Mouse (Mus musculus) CH12.LX (cell line): ENCODE measurements at regions not wholly inside any gene's neighbourhood (a gene's known extent, or its start where the extent isn't known, plus 50 kb on each side); places are given as distances from the start of the nearest gene placed in this dataset.

Experiments used
- DNase-seq: peaks from one replicate; pipeline ENCODE4 v3.0.0-alpha.2; 2013; ENCODE audit errors: extremely low read depth
- H3K27ac ChIP-seq: 2 replicates; pipeline ENCODE4 v1.5.1; 2012; ENCODE audit warnings: low read depth, mild to moderate bottlenecking, control low read depth, moderate library complexity; ENCODE audit not compliant: insufficient read depth
- H3K27me3 ChIP-seq: replicated peaks from 2 replicates; pipeline ENCODE3; 2012; ENCODE audit warnings: inconsistent platforms
- H3K36me3 ChIP-seq, 2 experiments: replicated peaks in 1 of 2; 2 replicates each; pipeline versions ENCODE3 to v1.6.1; 2012; ENCODE audit warnings: inconsistent platforms in 1 of 2, low read length in 1 of 2, mild to moderate bottlenecking in 1 of 2, mixed read lengths in 1 of 2, moderate library complexity in 1 of 2; ENCODE audit not compliant: control insufficient read depth in 1 of 2, insufficient read depth in 1 of 2
- H3K4me1 ChIP-seq, 2 experiments: 2 replicates each; pipeline ENCODE4 v1.6.1; 2012; ENCODE audit warnings: inconsistent platforms in 1 of 2, moderate library complexity in 1 of 2; ENCODE audit not compliant: insufficient read depth in 2 of 2, control insufficient read depth in 1 of 2
- H3K4me2 ChIP-seq: 2 replicates; pipeline ENCODE4 v1.6.1; 2012; ENCODE audit warnings: low read depth, mild to moderate bottlenecking, control low read depth; ENCODE audit not compliant: poor library complexity, insufficient read depth, severe bottlenecking
- H3K4me3 ChIP-seq, 3 experiments: fragments of 150-350 bp in 1 of 3; sonication (generic) in 1 of 3; replicated peaks in 1 of 3; 2 replicates each; pipeline versions ENCODE3 to v1.5.1; 2011 to 2012; ENCODE audit warnings: low read depth in 2 of 3, low read length in 2 of 3, mild to moderate bottlenecking in 2 of 3, moderate library complexity in 2 of 3, control low read depth in 1 of 3, improper control_type of control experiment in 1 of 3, inconsistent platforms in 1 of 3, mixed read lengths in 1 of 3; ENCODE audit not compliant: poor library complexity in 1 of 3
- H3K79me2 ChIP-seq: replicated peaks from 2 replicates; pipeline ENCODE4 v1.6.1; 2012; ENCODE audit warnings: mild to moderate bottlenecking, moderate library complexity; ENCODE audit not compliant: control insufficient read depth, poor library complexity, insufficient read depth, severe bottlenecking; ENCODE audit errors: extremely low read depth
- H3K9ac ChIP-seq: 2 replicates; pipeline ENCODE4 v1.6.1; 2012; ENCODE audit warnings: low read depth, mild to moderate bottlenecking, control low read depth, moderate library complexity; ENCODE audit not compliant: insufficient read depth
- H3K9me3 ChIP-seq: replicated peaks from 2 replicates; pipeline ENCODE3; 2012; ENCODE audit warnings: low read length, inconsistent platforms, mixed read lengths
- BHLHE40 ChIP-seq: IDR thresholded peaks from 2 replicates; pipeline ENCODE4 v1.6.1; 2011; ENCODE audit warnings: mild to moderate bottlenecking, low read depth, low read length, improper control_type of control experiment
- CHD1 ChIP-seq: IDR thresholded peaks from 2 replicates; pipeline ENCODE4 v1.6.1; 2012; ENCODE audit warnings: low read depth, low read length, improper control_type of control experiment, inconsistent platforms
- CHD2 ChIP-seq: IDR thresholded peaks from 2 replicates; pipeline ENCODE4 v1.6.1; 2011; ENCODE audit warnings: low read length, improper control_type of control experiment
- ELF1 ChIP-seq: IDR thresholded peaks from 2 replicates; pipeline ENCODE4 v1.6.1; 2014; ENCODE audit warnings: low read depth, mild to moderate bottlenecking, inconsistent platforms, low read length, improper control_type of control experiment
- ETS1 ChIP-seq: conservative IDR thresholded peaks from 2 replicates; pipeline ENCODE4 v1.6.1; 2012; ENCODE audit warnings: low read depth, mild to moderate bottlenecking, inconsistent platforms, low read length, improper control_type of control experiment, moderate library complexity
- HCFC1 ChIP-seq: IDR thresholded peaks from 2 replicates; pipeline ENCODE4 v1.6.1; 2012; ENCODE audit warnings: low read depth, mild to moderate bottlenecking, inconsistent platforms, low read length, improper control_type of control experiment
- IRF4 ChIP-seq: IDR thresholded peaks from 2 replicates; pipeline ENCODE4 v1.6.1; 2014; ENCODE audit warnings: low read depth, mild to moderate bottlenecking, inconsistent platforms, low read length, improper control_type of control experiment
- JUN ChIP-seq: IDR thresholded peaks from 2 replicates; pipeline ENCODE4 v1.6.1; 2011; ENCODE audit warnings: low read depth, mild to moderate bottlenecking, low read length, improper control_type of control experiment, moderate library complexity; ENCODE audit not compliant: insufficient read depth
- KAT2A ChIP-seq: IDR thresholded peaks from 2 replicates; pipeline ENCODE4 v1.6.1; 2012; ENCODE audit warnings: low read length, improper control_type of control experiment, inconsistent platforms; ENCODE audit not compliant: insufficient replicate concordance
- MAX ChIP-seq: IDR thresholded peaks from 2 replicates; pipeline ENCODE4 v1.6.1; 2011; ENCODE audit warnings: low read length, improper control_type of control experiment
- POLR2A ChIP-seq: IDR thresholded peaks from 2 replicates; pipeline ENCODE4 v1.6.1; 2011; ENCODE audit warnings: low read depth, mild to moderate bottlenecking, improper control_type of control experiment, low read length
- POLR2AphosphoS2 ChIP-seq: IDR thresholded peaks from 2 replicates; pipeline ENCODE4 v1.6.1; 2011; ENCODE audit warnings: low read depth, low read length, improper control_type of control experiment
- RCOR1 ChIP-seq: conservative IDR thresholded peaks from 2 replicates; pipeline ENCODE4 v1.6.1; 2012; ENCODE audit warnings: low read depth, mild to moderate bottlenecking, inconsistent platforms, low read length, improper control_type of control experiment
- SIN3A ChIP-seq: IDR thresholded peaks from 2 replicates; pipeline ENCODE4 v1.6.1; 2012; ENCODE audit warnings: low read length, improper control_type of control experiment, inconsistent platforms
- SMC3 ChIP-seq: IDR thresholded peaks from 2 replicates; pipeline ENCODE4 v1.6.1; 2011; ENCODE audit warnings: low read depth, low read length, improper control_type of control experiment
- TBP ChIP-seq: conservative IDR thresholded peaks from 2 replicates; pipeline ENCODE4 v1.6.1; 2011; ENCODE audit warnings: low read depth, low read length, improper control_type of control experiment
- TCF12 ChIP-seq: IDR thresholded peaks from 2 replicates; pipeline ENCODE4 v1.6.1; 2014; ENCODE audit warnings: low read depth, mild to moderate bottlenecking, inconsistent platforms, low read length, improper control_type of control experiment
- USF1 ChIP-seq: IDR thresholded peaks from 2 replicates; pipeline ENCODE4 v1.6.1; 2014; ENCODE audit warnings: low read depth, mild to moderate bottlenecking, inconsistent platforms, low read length, improper control_type of control experiment
- dilution Hi-C: fragments of 300-500 bp; cut with MboI; formaldehyde crosslinking; loops from 2 replicates; pipeline ENCODE4 v1.14.3; 2020; ENCODE audit warnings: low sequenced_read_pairs; ENCODE audit not compliant: extremely low pct_unique_long_range_greater_than_20kb, extremely low pct_ligation_motif_present
- in situ Hi-C: fragments of 300-500 bp; cut with MboI; formaldehyde crosslinking; loops from 3 replicates; pipeline ENCODE4 v1.14.3; 2019; ENCODE audit warnings: low sequenced_read_pairs, low pct_ligation_motif_present, low pct_unique_long_range_greater_than_20kb, mixed read lengths

DNA sequence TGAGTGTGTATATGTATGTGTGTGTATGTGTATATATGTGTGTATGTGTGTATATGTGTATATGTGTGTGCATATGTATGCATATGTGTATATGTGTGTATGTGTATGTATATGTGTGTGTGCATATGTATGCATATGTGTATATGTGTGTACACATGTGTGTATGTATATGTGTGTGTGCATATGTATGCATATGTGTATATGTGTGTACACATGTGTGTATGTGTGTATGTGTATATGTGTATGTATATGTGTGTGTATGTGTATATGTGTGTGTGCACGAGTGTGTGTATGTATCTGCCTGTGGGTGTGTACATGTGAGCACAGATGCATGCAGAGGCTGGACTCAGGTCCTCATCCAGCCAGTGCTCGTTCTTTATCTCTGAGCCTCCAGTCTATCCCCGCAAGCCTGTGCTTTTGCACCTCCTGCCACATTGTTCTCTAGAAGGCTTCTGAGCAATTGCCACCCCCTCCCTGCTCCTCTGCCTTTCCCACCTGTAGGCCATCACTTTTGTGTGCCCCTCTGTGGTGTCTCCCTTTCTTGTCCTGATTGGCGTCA is 53.9 kb upstream of the Aldh1b1 start:
- no peaks in the 10 kb centered on the region for H3K27me3 ChIP-seq
- no peak overlapping the region for H3K9ac ChIP-seq
- DNase-seq, result no peak
- H3K4me1 ChIP-seq, result peaks cover 3 to 30% of the 10 kb centered on the region in 2 experiments; a peak in 3 of 4 replicates
- no peaks in the 10 kb centered on the region for H3K79me2 ChIP-seq
- H3K9me3 ChIP-seq, result no peaks in the 10 kb centered on the region
- H3K27ac ChIP-seq, result no peak overlapping the region
- no peak overlapping the region for H3K4me3 ChIP-seq
- in situ Hi-C loops, result no loop called here
- H3K4me2 ChIP-seq, result no peak overlapping the region
- TF ChIP-seq CHD1, result no peak
- no peak for TF ChIP-seq SMC3
- TF ChIP-seq ETS1, result no peak
- TF ChIP-seq MAX, result no peak
- TF ChIP-seq ELF1, result no peak
- no peak for TF ChIP-seq POLR2A
- TF ChIP-seq USF1, result no peak
- TF ChIP-seq CHD2, result no peak
- TF ChIP-seq IRF4, result no peak
- TF ChIP-seq RCOR1, result no peak
- dilution Hi-C loops, result no loop called here
- no peaks in the 10 kb centered on the region for H3K36me3 ChIP-seq

DNA sequence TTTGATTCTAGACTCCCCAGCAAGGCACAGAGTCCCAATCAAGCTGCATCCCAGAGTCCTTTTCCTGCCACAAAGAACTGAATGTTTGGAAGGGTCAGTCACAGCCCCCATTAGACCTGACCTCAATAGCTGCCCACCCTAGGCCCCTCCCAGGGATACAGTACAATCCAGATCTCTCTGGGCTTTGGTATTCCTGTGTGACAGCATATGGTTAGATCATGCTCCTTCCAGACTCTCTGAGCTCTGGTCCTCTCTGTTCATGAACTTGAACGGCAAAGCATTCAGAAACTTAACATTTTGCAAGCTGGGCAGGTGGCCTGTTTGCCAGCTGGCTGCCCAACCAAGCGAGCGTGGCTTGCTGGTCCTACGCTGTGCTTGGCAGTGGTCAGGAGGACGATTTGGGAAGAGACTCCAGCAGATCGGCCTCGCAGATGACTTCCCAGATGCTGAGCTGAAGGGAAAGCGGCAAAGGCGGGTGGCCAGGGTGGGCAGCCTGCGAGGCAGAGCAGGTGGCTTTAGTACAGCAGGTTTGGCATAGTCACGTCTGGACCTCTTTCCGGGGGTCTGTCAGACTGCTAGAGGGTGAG is 58.0 kb upstream of the Aldh1b1 start:
- TF ChIP-seq TBP, result no peak
- no peak for TF ChIP-seq KAT2A
- no peak for TF ChIP-seq SIN3A
- no peak for TF ChIP-seq TCF12
- TF ChIP-seq JUN, result no peak
- TF ChIP-seq HCFC1, result no peak
- no peak for TF ChIP-seq BHLHE40
- no peak for TF ChIP-seq RCOR1
- no peak for TF ChIP-seq POLR2AphosphoS2
- H3K4me3 ChIP-seq, result no peak overlapping the region
- no peaks in the 10 kb centered on the region for H3K36me3 ChIP-seq
- no peaks in the 10 kb centered on the region for H3K27me3 ChIP-seq
- DNase-seq, result no peak
- in situ Hi-C loops (no loop called here), dilution Hi-C loops (no loop called here)
- peaks cover 5 to 52% of the 10 kb centered on the region in 2 experiments; a peak in 3 of 4 replicates for H3K4me1 ChIP-seq
- no peak overlapping the region for H3K27ac ChIP-seq
- no peaks in the 10 kb centered on the region for H3K9me3 ChIP-seq
- no peaks in the 10 kb centered on the region for H3K79me2 ChIP-seq
- H3K4me2 ChIP-seq, result no peak overlapping the region
- no peak overlapping the region for H3K9ac ChIP-seq
